Mouse (Mus musculus) heart, embryonic 15.5 days (tissue): Measurements from ENCODE around the gene Dmrtc2. TPM values are rescaled to one million over a fixed set of nuclear protein-coding genes. Genes with fewer than 3 reads are reported as not detected.

Experiments used
- polyA plus RNA-seq: library from polyadenylated mRNA; unstranded; fragments of >200 nt; fragmentation: Nextera tagmentation; extraction: Ambion mirVana; gene quantifications from 2 replicates; pipeline ENCODE4 v1.2.1, GENCODE M21; 2015

The Dmrtc2 gene
- polyA plus RNA-seq, 1 experiment from 2014 or later: not detected

Other genes starting within 250 kb of the Dmrtc2 start
- 0.10 and 0.43 TPM in 2 replicates for gene Lypd3, start 233.5 kb upstream of the Dmrtc2 start, polyA plus RNA-seq
- not detected in 2 replicates for gene Tex101, start 193.4 kb upstream of the Dmrtc2 start, polyA plus RNA-seq
- gene BC049730, start 160.8 kb upstream of the Dmrtc2 start, polyA plus RNA-seq: not detected in 2 replicates
- not detected in 2 replicates for gene Gm4763, start 143.1 kb upstream of the Dmrtc2 start, polyA plus RNA-seq
- 0.13 and 0.27 TPM in 2 replicates for gene Cd177, start 109.7 kb upstream of the Dmrtc2 start, polyA plus RNA-seq
- gene Ceacam10, start 92.9 kb upstream of the Dmrtc2 start, polyA plus RNA-seq: 0.20 TPM in 1 of 2 replicates, not detected in the other
- gene Gm9844, start 7.8 kb upstream of the Dmrtc2 start, polyA plus RNA-seq: 7.4 and 8.9 TPM in 2 replicates
- not detected in 2 replicates for gene Lypd4, start 116 bp upstream of the Dmrtc2 start, polyA plus RNA-seq
- gene Rps19, start 14.3 kb downstream of the Dmrtc2 start, polyA plus RNA-seq: 1,190 and 1,237 TPM in 2 replicates
- gene Cd79a, start 27.3 kb downstream of the Dmrtc2 start, polyA plus RNA-seq: 0.15 and 0.21 TPM in 2 replicates
- gene Arhgef1, start 32.9 kb downstream of the Dmrtc2 start, polyA plus RNA-seq: 59.2 and 92.5 TPM in 2 replicates
- gene Gm4881, start 74.4 kb downstream of the Dmrtc2 start, polyA plus RNA-seq: not detected in 2 replicates
- 211 and 225 TPM in 2 replicates for gene Rabac1, start 102.7 kb downstream of the Dmrtc2 start, polyA plus RNA-seq
- gene Atp1a3, start 135.9 kb downstream of the Dmrtc2 start, polyA plus RNA-seq: 0.54 and 1.9 TPM in 2 replicates
- 2.4 and 4.4 TPM in 2 replicates for gene Grik5, start 202.3 kb downstream of the Dmrtc2 start, polyA plus RNA-seq
- gene Zfp574, start 202.5 kb downstream of the Dmrtc2 start, polyA plus RNA-seq: 15.4 and 23.0 TPM in 2 replicates